Mouse (Mus musculus): ENCODE results near the gene Cnot9. TPM values are rescaled to one million over a fixed set of nuclear protein-coding genes. Genes with fewer than 3 reads are reported as not detected.

Gene Cnot9
- polyA plus RNA-seq, 1 experiment from 2014 or later = 43.9 TPM

DNA sequence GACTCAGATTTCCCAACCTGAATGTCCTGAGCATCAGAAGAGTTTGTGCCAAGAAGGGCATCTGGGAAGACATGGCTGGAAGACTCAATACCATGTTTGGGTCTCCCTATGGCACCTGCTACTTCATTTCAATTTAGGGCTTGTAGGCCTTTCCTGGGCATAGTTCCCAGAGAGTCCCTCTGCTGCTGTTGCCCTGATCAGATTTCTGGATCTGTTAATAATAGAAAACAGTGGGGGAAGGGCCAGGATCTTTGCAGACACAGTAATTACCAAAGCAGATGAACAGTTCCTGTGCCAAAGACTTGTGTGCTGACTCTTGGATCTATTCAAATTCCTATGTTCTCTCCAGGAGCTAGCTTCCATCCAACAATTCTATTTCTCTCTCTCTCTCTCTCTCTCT is 32.8 kb downstream of the Cnot9 start:
- Histone ChIP-seq H3K4me1 (peaks cover 11% of the 10 kb centered on the region), H3K27me3 (replicated peaks) (no peaks in the 10 kb centered on the region), H3K36me3 (no peaks in the 10 kb centered on the region), H3K9ac (replicated peaks) (no peak overlapping the region), H3K4me3 (replicated peaks) (no peak overlapping the region), H3K27ac (replicated peaks) (no peak overlapping the region), H3K9me3 (replicated peaks) (no peaks in the 10 kb centered on the region), H3K4me2 (no peak overlapping the region)
- ATAC-seq (ENCODE audit: low FRiP score) = no peak; the same call in 1 of the 2 replicates

DNA sequence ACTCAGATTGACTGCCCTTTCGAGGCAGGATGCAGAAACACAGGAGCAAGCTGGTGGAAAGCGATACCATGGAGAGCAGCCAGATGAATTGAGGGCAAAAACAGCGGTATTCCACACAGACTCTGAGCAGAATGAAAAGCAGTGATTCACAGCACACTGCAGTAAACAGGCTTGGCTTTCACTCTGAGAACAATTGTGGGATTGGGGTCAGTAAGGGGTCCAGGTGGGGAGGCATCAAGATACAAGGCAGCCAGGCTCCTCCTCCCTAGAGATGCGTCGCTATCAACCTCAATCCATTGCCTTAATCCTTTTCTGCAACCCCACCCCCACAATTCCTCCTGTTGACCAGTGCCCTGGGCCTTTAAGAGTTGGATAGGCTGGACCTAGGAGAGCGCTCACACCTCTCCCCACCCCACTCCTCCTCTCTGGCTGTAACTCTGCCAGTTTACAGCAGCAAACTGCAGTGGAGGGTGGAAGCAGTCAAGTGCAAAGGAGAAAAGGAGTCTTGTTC is 36.6 kb downstream of the Cnot9 start, which contains the start of gene Plcd4:
Gene Plcd4, plus strand, starts transcription at position 438 of the 511 bp plus-strand sequence.
- Histone ChIP-seq H3K27ac (replicated peaks) (peak within 1 kb of the TSS; percentile 72), H3K36me3 (no peaks in the 10 kb centered on the region), H3K9me3 (replicated peaks) (no peaks in the 10 kb centered on the region), H3K4me2 (peak within 1 kb of the TSS; percentile 52), H3K4me1 (peaks cover 11% of the 10 kb centered on the region), H3K9ac (replicated peaks) (peak within 1 kb of the TSS; percentile 34), H3K4me3 (replicated peaks) (peak within 1 kb of the TSS; percentile 24), H3K27me3 (replicated peaks) (no peaks in the 10 kb centered on the region)
- ATAC-seq (ENCODE audit: low FRiP score) = peak; percentile 90
- WGBS = 1% methylated on average over 6 of the region's 6 CpGs

GRCm38 (mm10) chr1:74544184-74544583 is 38.3 kb downstream of the Cnot9 start, which contains the start of gene Usp37:
Gene Usp37, minus strand, starts transcription at chr1:74544284.
- H3K4me2 ChIP-seq = peak within 1 kb of the TSS; percentile 52
- H3K4me1 ChIP-seq = peaks cover 11% of the 10 kb centered on the region
- peak within 1 kb of the TSS; percentile 72; the same call in 1 of the 2 replicates for H3K27ac ChIP-seq (replicated peaks)
- H3K9ac ChIP-seq (replicated peaks) = no peak within 1 kb of the TSS
- no peak for ATAC-seq (ENCODE audit: low FRiP score)
- WGBS = 25% methylated on average over 4 of the region's 4 CpGs
- peak within 1 kb of the TSS; percentile 24 for H3K4me3 ChIP-seq (replicated peaks)
- H3K27me3 ChIP-seq (replicated peaks) = no peaks in the 10 kb centered on the region
- H3K36me3 ChIP-seq = no peaks in the 10 kb centered on the region
- H3K9me3 ChIP-seq (replicated peaks) = no peaks in the 10 kb centered on the region

- Histone ChIP-seq H3K4me1 (no peaks in the 10 kb centered on the region), H3K36me3 (peaks cover 12% of the 10 kb centered on the region), H3K4me3 (replicated peaks) (no peak overlapping the region), H3K27me3 (replicated peaks) (no peaks in the 10 kb centered on the region), H3K9ac (replicated peaks) (no peak overlapping the region), H3K9me3 (replicated peaks) (no peaks in the 10 kb centered on the region), H3K27ac (replicated peaks) (no peak overlapping the region), H3K4me2 (no peak overlapping the region)
- WGBS = 84% methylated on average over 5 of the region's 5 CpGs
- no peak for ATAC-seq (ENCODE audit: low FRiP score)
Measured at GRCm38 (mm10) chr1:74559061-74559460, 53.2 kb downstream of the Cnot9 start.

DNA sequence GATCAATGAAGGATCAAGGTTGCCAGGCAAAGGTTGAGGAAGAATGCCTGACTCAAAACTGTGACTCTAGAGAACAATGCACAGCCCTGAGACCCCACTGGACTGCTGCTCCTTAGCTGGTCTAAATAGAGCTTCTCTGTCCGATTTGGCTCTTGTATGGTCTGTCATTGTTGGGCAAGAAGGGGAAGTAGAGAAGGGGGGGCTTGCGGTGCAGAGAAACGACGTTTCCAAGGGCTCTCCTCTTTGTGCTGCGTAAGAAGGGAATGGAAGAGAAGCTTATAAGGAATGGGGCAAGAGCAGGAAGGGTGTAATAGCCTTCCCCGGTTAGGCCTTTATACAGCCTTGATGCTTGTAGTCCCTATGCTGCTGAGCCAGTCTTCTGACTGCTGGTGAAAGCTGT is 60.0 kb downstream of the Cnot9 start:
- no peaks in the 10 kb centered on the region for H3K4me1 ChIP-seq
- ATAC-seq (ENCODE audit: low FRiP score) = no peak
- H3K27ac ChIP-seq (replicated peaks) = no peak overlapping the region
- no peak overlapping the region for H3K4me3 ChIP-seq (replicated peaks)
- no peak overlapping the region for H3K9ac ChIP-seq (replicated peaks)
- H3K9me3 ChIP-seq (replicated peaks) = no peaks in the 10 kb centered on the region
- H3K36me3 ChIP-seq = peaks cover 74% of the 10 kb centered on the region
- H3K4me2 ChIP-seq = no peak overlapping the region
- H3K27me3 ChIP-seq (replicated peaks) = no peaks in the 10 kb centered on the region
- 69% methylated on average over 6 of the region's 6 CpGs for WGBS

DNA sequence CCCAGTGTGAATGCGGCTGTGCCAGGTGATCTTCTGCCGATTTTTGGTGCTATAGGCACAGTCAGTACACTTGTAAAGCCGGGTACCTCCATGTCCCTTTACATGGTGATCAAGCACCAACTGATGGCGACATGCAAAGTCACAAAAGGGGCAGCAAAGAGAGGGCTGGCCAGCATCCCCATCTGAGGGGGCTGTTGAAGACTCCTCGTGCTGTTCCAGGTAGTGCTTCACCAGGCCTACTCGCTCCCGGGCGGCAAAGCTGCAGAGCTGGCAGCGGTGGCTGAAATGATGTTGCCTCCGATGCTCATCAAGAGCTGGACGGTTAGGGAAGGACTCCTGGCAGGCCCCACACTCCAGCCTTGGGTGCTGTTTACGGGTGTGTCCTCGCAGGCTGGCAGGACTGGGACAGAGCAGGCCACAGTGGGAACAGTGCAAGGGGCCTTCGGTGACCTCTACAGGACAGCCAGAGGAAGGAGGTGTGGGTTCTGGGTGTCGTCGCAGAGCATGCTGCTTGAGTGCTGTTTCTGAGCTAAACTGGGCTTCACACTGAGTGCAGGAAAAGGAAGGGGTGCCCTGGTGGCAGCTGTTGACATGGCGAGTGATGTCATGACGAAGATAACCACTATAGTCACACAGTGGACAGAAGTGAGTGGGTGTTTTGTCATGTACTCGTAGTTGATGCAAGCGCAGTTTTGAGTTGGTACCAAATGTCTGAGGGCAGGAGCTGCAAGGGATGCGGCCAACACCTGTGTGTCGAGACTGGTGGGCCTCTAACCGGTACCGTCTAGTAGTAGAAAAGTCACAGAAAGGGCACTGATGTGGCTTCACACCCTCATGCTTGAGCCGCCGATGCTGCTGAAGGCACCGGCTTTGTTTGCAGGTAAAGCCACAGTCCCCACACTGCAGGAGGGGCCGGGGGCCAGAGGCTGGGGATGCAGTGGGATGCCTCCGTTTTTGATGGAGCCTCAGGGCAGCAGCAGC is 64.2 kb downstream of the Cnot9 start:
- Histone ChIP-seq H3K27me3 (replicated peaks) (no peaks in the 10 kb centered on the region), H3K4me1 (no peaks in the 10 kb centered on the region), H3K9ac (replicated peaks) (no peak overlapping the region), H3K9me3 (replicated peaks) (no peaks in the 10 kb centered on the region), H3K4me2 (no peak overlapping the region), H3K4me3 (replicated peaks) (no peak overlapping the region), H3K27ac (replicated peaks) (no peak overlapping the region), H3K36me3 (peaks cover 93% of the 10 kb centered on the region)
- ATAC-seq (ENCODE audit: low FRiP score) = no peak
- WGBS = 93% methylated on average over 29 of the region's 29 CpGs

Other genes with a start within 250 kb of the Cnot9 start
- 0.73 TPM in 1 of 2 replicates, not detected in the other for gene Gpbar1, start 227.5 kb upstream of the Cnot9 start, polyA plus RNA-seq (2015; fragmentation: Nextera tagmentation; extraction: Ambion mirVana)
- gene Aamp, start 221.3 kb upstream of the Cnot9 start, polyA plus RNA-seq (2015; fragmentation: Nextera tagmentation; extraction: Ambion mirVana) = 209 and 236 TPM in 2 replicates
- gene Pnkd, start 221.1 kb upstream of the Cnot9 start, polyA plus RNA-seq (2015; fragmentation: Nextera tagmentation; extraction: Ambion mirVana) = 152 and 156 TPM in 2 replicates
- 10.1 and 12.9 TPM in 2 replicates for gene Tmbim1, start 200.4 kb upstream of the Cnot9 start, polyA plus RNA-seq (2015; fragmentation: Nextera tagmentation; extraction: Ambion mirVana)
- gene Catip, start 143.9 kb upstream of the Cnot9 start, polyA plus RNA-seq (2015; fragmentation: Nextera tagmentation; extraction: Ambion mirVana) = 1.1 and 1.4 TPM in 2 replicates
- gene Slc11a1, start 130.9 kb upstream of the Cnot9 start, polyA plus RNA-seq (2015; fragmentation: Nextera tagmentation; extraction: Ambion mirVana) = 2.3 and 3.5 TPM in 2 replicates
- 16.8 and 30.2 TPM in 2 replicates for gene Ctdsp1, start 114.5 kb upstream of the Cnot9 start, polyA plus RNA-seq (2015; fragmentation: Nextera tagmentation; extraction: Ambion mirVana)
- 0.33 and 5.9 TPM in 2 replicates for gene Vil1, start 96.7 kb upstream of the Cnot9 start, polyA plus RNA-seq (2015; fragmentation: Nextera tagmentation; extraction: Ambion mirVana)
- 10.1 and 10.8 TPM in 2 replicates for gene Plcd4, start 36.8 kb downstream of the Cnot9 start, polyA plus RNA-seq (2015; fragmentation: Nextera tagmentation; extraction: Ambion mirVana)
- gene Usp37, start 38.2 kb downstream of the Cnot9 start, polyA plus RNA-seq (2015; fragmentation: Nextera tagmentation; extraction: Ambion mirVana) = 22.3 and 23.4 TPM in 2 replicates
- gene Zfp142, start 82.2 kb downstream of the Cnot9 start, polyA plus RNA-seq (2015; fragmentation: Nextera tagmentation; extraction: Ambion mirVana) = 7.1 and 8.3 TPM in 2 replicates
- gene Bcs1l, start 82.2 kb downstream of the Cnot9 start, polyA plus RNA-seq (2015; fragmentation: Nextera tagmentation; extraction: Ambion mirVana) = 21.5 and 22.9 TPM in 2 replicates
- gene Rnf25, start 95.3 kb downstream of the Cnot9 start, polyA plus RNA-seq (2015; fragmentation: Nextera tagmentation; extraction: Ambion mirVana) = 46.0 and 47.8 TPM in 2 replicates
- 13.4 and 13.9 TPM in 2 replicates for gene Stk36, start 95.4 kb downstream of the Cnot9 start, polyA plus RNA-seq (2015; fragmentation: Nextera tagmentation; extraction: Ambion mirVana)
- 7.7 and 8.9 TPM in 2 replicates for gene Ttll4, start 155.7 kb downstream of the Cnot9 start, polyA plus RNA-seq (2015; fragmentation: Nextera tagmentation; extraction: Ambion mirVana)
- 2.9 and 3.2 TPM in 2 replicates for gene Cyp27a1, start 207.5 kb downstream of the Cnot9 start, polyA plus RNA-seq (2015; fragmentation: Nextera tagmentation; extraction: Ambion mirVana)
- 0.17 and 0.40 TPM in 2 replicates for gene Prkag3, start 243.2 kb downstream of the Cnot9 start, polyA plus RNA-seq (2015; fragmentation: Nextera tagmentation; extraction: Ambion mirVana)